Comparison of ENCODE assay signal across 9 mouse cellular contexts in genomic region chr14:61038082-61038472, GRCm38 (mm10). TPM values are rescaled to one million over a fixed set of nuclear protein-coding genes. Genes with fewer than 3 reads are reported as not detected.
A peak's percentile ranks its signal among the peaks of the same experiment; 100 is the strongest.
DNase-seq lines count a peak whose midpoint lies in the region; ATAC-seq and TF ChIP-seq lines count a peak whose summit lies in the region.
"Had no signal": no experiment of that assay in that cellular context is flagged by ENCODE, and none has a peak within 500 bp of the region (broad histone marks: within the 10 kb centered on the region; RNA-seq: fewer than 3 reads in every experiment).

No protein-coding gene starts in this region.

- peak overlapping the region; percentile 82 for H3K4me2 ChIP-seq in neural tube, embryonic 11.5 days (ENCODE audit: low read depth)
- peak overlapping the region; percentile 88 for H3K4me2 ChIP-seq in heart, postnatal 0 days (ENCODE audit: low read depth, low read length)
- peak overlapping the region; percentile 56 for H3K4me2 ChIP-seq in liver, embryonic 14.5 days (ENCODE audit: low read depth)

- no peak for DNase-seq in neural tube, embryonic 11.5 days (ENCODE audit: low spot score)
- no peak for DNase-seq in neural tube, embryonic 10.5 days (ENCODE audit: extremely low spot score, low spot score)
- DNase-seq in heart, postnatal 0 days (ENCODE audit: low spot score) = no peak
- DNase-seq in liver, embryonic 14.5 days (ENCODE audit: low read depth in 3 of 3, low spot score in 3 of 3) = no peak
- no peak for DNase-seq in right cerebral cortex, adult 2 months (ENCODE audit: low spot score in 2 of 2)
- no peak for DNase-seq in frontal cortex, postnatal 14 days (ENCODE audit: low spot score in 2 of 2)
- no peak for DNase-seq in adrenal gland, postnatal 36 days

- no peaks in the 10 kb centered on the region for H3K9me3 ChIP-seq in neural tube, embryonic 11.5 days (ENCODE audit: control insufficient read depth, low read length)
- H3K9me3 ChIP-seq in heart, postnatal 0 days (replicated peaks; ENCODE audit: control insufficient read depth, low read length) = no peaks in the 10 kb centered on the region
- no peaks in the 10 kb centered on the region for H3K9me3 ChIP-seq in liver, embryonic 14.5 days (ENCODE audit: control insufficient read depth, low read length)

- no peaks in the 10 kb centered on the region for H3K27me3 ChIP-seq in neural tube, embryonic 11.5 days (ENCODE audit: control insufficient read depth, insufficient read depth, low read length)
- no peaks in the 10 kb centered on the region for H3K27me3 ChIP-seq in heart, postnatal 0 days (ENCODE audit: control insufficient read depth, insufficient read depth, low read length)
- H3K27me3 ChIP-seq in liver, embryonic 14.5 days (ENCODE audit: control insufficient read depth, insufficient read depth, low read length) = no peaks in the 10 kb centered on the region

- peak overlapping the region; percentile 58 for H3K4me3 ChIP-seq in neural tube, embryonic 11.5 days (ENCODE audit: low read depth, low read length)
- peak overlapping the region; percentile 56 for H3K4me3 ChIP-seq in heart, postnatal 0 days (ENCODE audit: low read depth, low read length)
- peak overlapping the region in 1 of 2 experiments; percentile 46; a peak in 1 of 4 replicates for H3K4me3 ChIP-seq in liver, embryonic 14.5 days (ENCODE audit: insufficient read depth in 1 of 2, low read depth in 2 of 2, low read length in 2 of 2)

- H3K27ac ChIP-seq in neural tube, embryonic 11.5 days (ENCODE audit: low read depth, low read length) = no peak overlapping the region
- no peak overlapping the region for H3K27ac ChIP-seq in heart, postnatal 0 days (ENCODE audit: low read depth)
- no peak overlapping the region for H3K27ac ChIP-seq in liver, embryonic 14.5 days

- ATAC-seq in neural tube, embryonic 11.5 days (ENCODE audit: insufficient read depth, low FRiP score, low TSS enrichment) = no peak; the same call in none of the 2 replicates
- ATAC-seq in heart, postnatal 0 days (ENCODE audit: insufficient read depth, low read depth) = 0 out of 2 replicates have a peak, but pooled peaks have one; percentile 7
- no peak for ATAC-seq in liver, embryonic 14.5 days (ENCODE audit: insufficient read depth)
- ATAC-seq: activated CD4-positive, CD25-positive, alpha-beta regulatory T cell, adult 4 months had no signal

- no peak overlapping the region for H3K9ac ChIP-seq in neural tube, embryonic 11.5 days (ENCODE audit: low read length)
- peak overlapping the region; percentile 47 for H3K9ac ChIP-seq in heart, postnatal 0 days (replicated peaks; ENCODE audit: low read depth, low read length)
- no peak overlapping the region for H3K9ac ChIP-seq in liver, embryonic 14.5 days (replicated peaks)

- no peak for TF ChIP-seq EP300 in heart, postnatal 0 days (IDR thresholded peaks at IDR 0.05; ENCODE audit: low read depth)
- no peak for TF ChIP-seq EP300 in liver, embryonic 14.5 days (IDR thresholded peaks at IDR 0.05; ENCODE audit: low read depth)

- WGBS in neural tube, embryonic 11.5 days = 19% methylated on average over 8 of the region's 8 CpGs
- WGBS in heart, postnatal 0 days = 34% methylated on average over 8 of the region's 8 CpGs
- WGBS in liver, embryonic 14.5 days (ENCODE audit: insufficient replicate concordance) = 39% methylated on average over 8 of the region's 8 CpGs

- H3K36me3 ChIP-seq in neural tube, embryonic 11.5 days (ENCODE audit: control insufficient read depth, insufficient read depth, low read length) = no peaks in the 10 kb centered on the region
- no peaks in the 10 kb centered on the region for H3K36me3 ChIP-seq in heart, postnatal 0 days (replicated peaks; ENCODE audit: control insufficient read depth, insufficient read depth, low read length)
- no peaks in the 10 kb centered on the region for H3K36me3 ChIP-seq in liver, embryonic 14.5 days (replicated peaks; ENCODE audit: control insufficient read depth, insufficient read depth, low read depth)

- peaks cover 6% of the 10 kb centered on the region; the same call in 1 of the 2 replicates for H3K4me1 ChIP-seq in neural tube, embryonic 11.5 days (ENCODE audit: control insufficient read depth, insufficient read depth, low read length)
- H3K4me1 ChIP-seq in heart, postnatal 0 days (ENCODE audit: control insufficient read depth, insufficient read depth) = no peaks in the 10 kb centered on the region
- peaks cover 0 to 2% of the 10 kb centered on the region in 2 experiments; a peak in 1 of 4 replicates for H3K4me1 ChIP-seq in liver, embryonic 14.5 days (replicated peaks; ENCODE audit: control insufficient read depth in 2 of 2, insufficient read depth in 2 of 2, low read length in 1 of 2)

- TF ChIP-seq CTCF in heart, postnatal 0 days (IDR thresholded peaks at IDR 0.05; ENCODE audit: low read depth) = no peak
- no peak for TF ChIP-seq CTCF in liver, embryonic 14.5 days (IDR thresholded peaks at IDR 0.05; ENCODE audit: low read depth)

RNA-seq across cellular contexts. Expression of gene Tnfrsf19, which starts 8.2 kb away (rescaled TPM):
- 50.6 and 53.8 TPM in 2 replicates for polyA plus RNA-seq in neural tube, embryonic 11.5 days (2014; fragmentation: Nextera tagmentation; extraction: Ambion mirVana)
- 6.4 and 23.0 TPM in 2 replicates for total RNA-seq in heart, postnatal 0 days (2014; rRNA removed; ENCODE audit: low replicate concordance)
- polyA plus RNA-seq in heart, postnatal 0 days (2015; fragmentation: Nextera tagmentation; extraction: Ambion mirVana) = 7.0 and 8.7 TPM in 2 replicates
- polyA plus RNA-seq in liver, embryonic 14.5 days (2012; rRNA removed) = 2.2 and 2.3 TPM in 2 replicates
- polyA plus RNA-seq in liver, embryonic 14.5 days (2014; fragmentation: Nextera tagmentation; extraction: Ambion mirVana) = 3.6 and 5.3 TPM in 2 replicates
- 10 to 100 TPM; 48.1 to 71.4 TPM for total RNA-seq in adrenal gland, postnatal 36 days (2021)
- total RNA-seq: common myeloid progenitor, adult 5-6 weeks had no signal
- polyA plus RNA-seq: activated CD4-positive, CD25-positive, alpha-beta regulatory T cell, adult 4 months had no signal
